ENCODE assay signal across 8 mouse cellular contexts in genomic region chr9:117039941-117040453, GRCm38 (mm10).
DNase-seq lines count a peak whose midpoint lies in the region; ATAC-seq and TF ChIP-seq lines count a peak whose summit lies in the region.
"Had no signal": no experiment of that assay in that cellular context is flagged by ENCODE, and none has a peak within 500 bp of the region (broad histone marks: within the 10 kb centered on the region; RNA-seq: fewer than 3 reads in every experiment).

No protein-coding gene starts in this region.

- H3K4me1 ChIP-seq in heart, postnatal 0 days (ENCODE audit: control insufficient read depth, insufficient read depth) = 0 out of 2 replicates have a peak, but pooled peaks cover 6% of the 10 kb centered on the region

- peak overlapping the region; percentile 74 for H3K27ac ChIP-seq in heart, postnatal 0 days (ENCODE audit: low read depth)
- H3K27ac ChIP-seq: macrophage had no signal

- H3K27me3 ChIP-seq in heart, postnatal 0 days (ENCODE audit: control insufficient read depth, insufficient read depth, low read length) = no peaks in the 10 kb centered on the region

- 0 out of 2 replicates have a peak, but pooled peaks cover 4% of the 10 kb centered on the region for H3K36me3 ChIP-seq in heart, postnatal 0 days (replicated peaks; ENCODE audit: control insufficient read depth, insufficient read depth, low read length)

- peak; percentile 17 for DNase-seq in ovary, adult 18-20 months (ENCODE audit: low spot score)
- DNase-seq in ovary, postnatal 10 days (ENCODE audit: low spot score) = no peak
- DNase-seq in gastrocnemius, adult 18-20 months (ENCODE audit: low spot score) = peak; percentile 69
- peak; percentile 80 for DNase-seq in heart, postnatal 0 days (ENCODE audit: low spot score)
- peak; percentile 25 for DNase-seq in retina, postnatal 7 days (ENCODE audit: low read depth, low spot score)
- DNase-seq in urinary bladder, postnatal 14 days (ENCODE audit: low spot score) = no peak

- no peak for TF ChIP-seq CTCF in heart, postnatal 0 days (IDR thresholded peaks at IDR 0.05; ENCODE audit: low read depth)

- H3K4me2 ChIP-seq in heart, postnatal 0 days (ENCODE audit: low read depth, low read length) = no peak overlapping the region

- no peak overlapping the region for H3K9ac ChIP-seq in heart, postnatal 0 days (replicated peaks; ENCODE audit: low read depth, low read length)

- H3K4me3 ChIP-seq in heart, postnatal 0 days (ENCODE audit: low read depth, low read length) = no peak overlapping the region

- peak; percentile 89 for ATAC-seq in heart, postnatal 0 days (ENCODE audit: insufficient read depth, low read depth)
- no peak for ATAC-seq in erythroblast, adult 5-6 weeks (replicated peaks; ENCODE audit: low FRiP score, poor library complexity, severe bottlenecking)

- WGBS in heart, postnatal 0 days = 12% methylated on average over 6 of the region's 6 CpGs

- TF ChIP-seq EP300 in heart, postnatal 0 days (IDR thresholded peaks at IDR 0.05; ENCODE audit: low read depth) = no peak

- H3K9me3 ChIP-seq in heart, postnatal 0 days (replicated peaks; ENCODE audit: control insufficient read depth, low read length) = no peaks in the 10 kb centered on the region

Comparison
In these comparisons a context has a peak if more than half of its experiments do, and no peak if none do; other contexts are left out.
1. DNase-seq: peak in ovary, adult 18-20 months (single experiment), gastrocnemius, adult 18-20 months (single experiment), heart, postnatal 0 days (single experiment) and retina, postnatal 7 days (single experiment); none in ovary, postnatal 10 days (single experiment) and urinary bladder, postnatal 14 days (single experiment).